Mouse (Mus musculus): ENCODE measurements around the gene Hist1h2be. TPM values are rescaled to one million over a fixed set of nuclear protein-coding genes. Genes with fewer than 3 reads are reported as not detected.
"Not testable (repeated sequence)": the region's sequence is repeated elsewhere in the genome, so short reads cannot be mapped to it uniquely, and the experiment has no call there.

The Hist1h2be gene
- polyA plus RNA-seq, 1 experiment from 2014 or later = 2.5 TPM

DNA sequence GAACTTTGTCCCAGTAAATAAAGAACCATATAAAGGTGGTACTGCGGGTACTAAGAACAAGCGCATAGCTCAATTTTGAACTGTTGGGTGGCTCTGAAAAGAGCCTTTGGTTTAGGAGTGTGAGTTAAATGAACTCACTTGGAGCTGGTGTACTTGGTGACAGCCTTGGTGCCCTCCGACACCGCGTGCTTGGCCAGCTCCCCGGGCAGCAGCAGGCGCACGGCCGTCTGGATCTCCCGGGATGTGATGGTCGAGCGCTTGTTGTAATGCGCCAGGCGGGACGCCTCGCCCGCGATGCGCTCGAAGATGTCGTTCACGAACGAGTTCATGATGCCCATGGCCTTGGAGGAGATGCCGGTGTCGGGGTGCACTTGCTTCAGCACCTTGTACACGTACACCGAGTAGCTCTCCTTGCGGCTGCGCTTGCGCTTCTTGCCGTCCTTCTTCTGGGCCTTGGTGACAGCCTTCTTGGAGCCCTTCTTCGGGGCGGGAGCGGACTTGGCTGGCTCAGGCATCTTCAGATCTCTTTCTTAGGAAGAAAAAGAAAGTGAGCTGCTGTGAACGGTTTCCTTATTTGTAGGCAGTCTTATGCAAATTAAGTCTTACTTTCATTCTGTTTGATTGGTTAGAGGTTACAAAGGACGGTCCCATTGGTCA lies 35.4 kb downstream of the Hist1h2be start:
- under 1% methylated on average over 29 of the region's 36 CpGs for WGBS
- peak; percentile 77 for DNase-seq (ENCODE audit: low spot score)
- not testable (repeated sequence) for H3K27me3 ChIP-seq (ENCODE audit: insufficient read depth, poor library complexity, severe bottlenecking); H3K36me3 ChIP-seq; H3K9me3 ChIP-seq
- Histone ChIP-seq H3K27ac (peak overlapping the region; percentile 95), H3K4me3 (peak overlapping the region; percentile 57), H3K4me1 (replicated peaks) (peaks cover 48% of the 10 kb centered on the region)

DNA sequence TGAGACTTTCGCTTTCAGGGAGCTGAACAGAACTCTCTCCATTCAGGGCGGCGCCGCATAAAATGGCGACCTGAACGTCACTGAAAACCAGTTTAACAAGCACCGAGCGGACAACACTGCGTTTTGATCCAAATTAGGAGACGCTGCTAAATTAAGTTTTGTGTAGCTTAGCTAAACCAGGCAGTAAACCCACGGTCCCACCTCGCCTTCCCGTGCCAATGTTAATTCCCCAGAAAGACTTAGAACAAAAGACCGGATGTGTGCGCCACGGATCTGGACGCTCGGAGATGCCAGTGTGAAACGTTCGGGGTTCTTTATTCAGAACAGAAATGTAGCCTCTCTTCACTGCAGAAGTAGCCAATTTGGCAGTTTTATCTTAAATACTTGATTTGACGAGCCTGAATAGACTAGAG lies 35.9 kb downstream of the Hist1h2be start:
- H3K9me3 ChIP-seq = no peaks in the 10 kb centered on the region

DNA sequence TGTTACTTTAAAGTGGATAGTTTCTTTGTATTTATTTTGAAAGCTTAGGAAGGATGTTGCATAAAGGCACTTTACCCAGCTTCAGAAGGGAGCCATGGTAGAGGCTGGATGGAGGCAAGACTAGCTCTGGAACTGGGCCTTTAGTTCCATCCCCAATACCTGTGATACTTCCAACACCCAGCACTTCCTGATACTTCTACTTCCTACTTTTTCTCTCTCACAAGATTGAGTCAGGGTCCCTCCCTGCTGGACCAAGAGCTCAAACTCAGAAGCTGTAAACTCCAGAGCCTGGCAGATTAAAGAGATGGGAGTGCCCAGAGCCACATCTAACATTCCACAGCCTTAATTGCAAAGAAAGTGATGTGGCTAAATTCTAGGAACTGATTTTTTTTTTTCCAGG lies 36.6 kb downstream of the Hist1h2be start:
- H3K36me3 ChIP-seq = no peaks in the 10 kb centered on the region
- H3K27me3 ChIP-seq (ENCODE audit: insufficient read depth, poor library complexity, severe bottlenecking) = no peaks in the 10 kb centered on the region
- peaks cover 48% of the 10 kb centered on the region for H3K4me1 ChIP-seq (replicated peaks)
- no peak for DNase-seq (ENCODE audit: low spot score)
- peak overlapping the region; percentile 57 for H3K4me3 ChIP-seq
- H3K9me3 ChIP-seq = no peaks in the 10 kb centered on the region
- peak overlapping the region; percentile 95 for H3K27ac ChIP-seq

More for the DNA sequence above, 35.9 kb downstream of the Hist1h2be start:
- H3K36me3 ChIP-seq = no peaks in the 10 kb centered on the region
- peak overlapping the region; percentile 95 for H3K27ac ChIP-seq
- H3K4me1 ChIP-seq (replicated peaks) = peaks cover 48% of the 10 kb centered on the region
- peak; percentile 79 for DNase-seq (ENCODE audit: low spot score)
- under 1% methylated on average over 21 of the region's 21 CpGs for WGBS
- no peaks in the 10 kb centered on the region for H3K27me3 ChIP-seq (ENCODE audit: insufficient read depth, poor library complexity, severe bottlenecking)
- H3K4me3 ChIP-seq = peak overlapping the region; percentile 57

DNA sequence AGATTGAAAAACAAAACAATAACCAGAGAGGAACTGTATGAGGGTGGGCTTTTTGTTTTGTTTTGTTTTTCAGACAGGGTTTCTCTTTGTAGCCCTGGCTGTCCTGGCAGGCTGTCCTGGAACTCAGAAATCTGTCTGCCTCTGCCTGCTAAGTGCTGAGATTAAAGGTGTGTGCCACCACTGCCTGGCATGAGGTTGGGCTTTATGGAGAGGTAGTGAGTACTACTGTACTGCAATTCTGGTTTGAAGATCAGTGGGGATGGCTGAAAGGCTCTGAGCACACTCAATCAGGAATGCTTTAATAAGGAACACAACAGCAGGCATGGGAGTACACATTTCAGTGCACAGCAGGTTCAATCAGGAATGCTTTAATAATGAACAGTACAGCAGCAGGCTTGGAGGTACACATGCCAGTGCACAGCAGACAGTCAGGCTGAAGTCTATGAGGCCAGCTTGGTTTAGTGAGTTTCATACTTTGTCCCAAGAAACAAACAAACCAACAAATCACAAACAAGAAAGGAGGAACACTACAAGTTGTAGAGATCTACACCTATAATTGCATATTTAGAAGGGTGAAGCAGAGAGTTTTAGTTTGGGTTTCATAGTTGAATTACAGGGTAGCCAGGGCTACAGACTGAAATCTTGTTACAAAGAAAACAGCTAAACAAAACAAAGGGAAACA lies 37.4 kb downstream of the Hist1h2be start:
- DNase-seq (ENCODE audit: low spot score) = no peak
- H3K4me3 ChIP-seq = peak overlapping the region; percentile 60
- H3K9me3 ChIP-seq = no peaks in the 10 kb centered on the region
- no peaks in the 10 kb centered on the region for H3K36me3 ChIP-seq
- H3K27ac ChIP-seq = peak overlapping the region; percentile 95
- peaks cover 48% of the 10 kb centered on the region for H3K4me1 ChIP-seq (replicated peaks)
- H3K27me3 ChIP-seq (ENCODE audit: insufficient read depth, poor library complexity, severe bottlenecking) = no peaks in the 10 kb centered on the region

DNA sequence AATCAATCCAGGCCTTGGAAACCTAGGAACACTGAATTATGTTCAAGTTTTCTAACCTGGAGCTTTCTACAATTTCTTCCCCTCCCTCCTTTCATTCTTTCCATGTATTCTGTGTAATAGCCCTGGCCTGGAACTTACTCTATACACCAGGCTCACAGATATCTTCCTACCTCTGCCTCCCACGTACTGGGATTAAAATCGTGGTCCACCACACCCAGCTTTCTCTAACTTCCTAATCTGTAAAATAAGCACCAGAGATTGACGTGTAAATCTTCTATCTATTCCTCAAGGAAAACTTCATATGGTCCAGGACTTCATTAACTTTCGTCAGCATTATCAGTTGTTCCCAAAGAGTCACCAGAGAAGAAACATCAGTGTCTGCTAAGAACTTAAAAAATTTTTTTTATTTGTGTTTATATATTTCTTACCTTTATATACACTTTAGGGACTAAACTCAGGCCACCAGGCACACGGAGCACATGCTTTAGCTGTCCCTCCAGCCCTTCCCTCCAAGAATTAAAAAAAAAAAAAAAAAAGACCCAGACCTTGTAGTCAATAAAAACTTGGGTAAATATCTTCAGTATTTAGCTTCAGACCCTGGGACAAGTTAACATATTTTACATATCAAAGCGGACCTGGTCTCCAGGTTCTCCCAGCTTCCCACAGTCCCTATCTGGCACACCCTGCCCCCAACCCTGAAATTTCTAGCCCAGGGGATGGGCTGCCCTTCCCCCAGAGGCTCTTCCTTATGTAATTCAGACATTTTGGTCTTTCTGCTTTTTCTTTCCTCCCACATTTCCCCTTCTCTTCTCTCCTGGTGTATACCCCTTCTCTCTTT lies 38.5 kb downstream of the Hist1h2be start:
- peaks cover 48% of the 10 kb centered on the region for H3K4me1 ChIP-seq (replicated peaks)
- 3% methylated on average over 6 of the region's 6 CpGs for WGBS
- H3K4me3 ChIP-seq = peak overlapping the region; percentile 60
- no peaks in the 10 kb centered on the region for H3K9me3 ChIP-seq
- H3K36me3 ChIP-seq = no peaks in the 10 kb centered on the region
- peak; percentile 45 for DNase-seq (ENCODE audit: low spot score)
- no peaks in the 10 kb centered on the region for H3K27me3 ChIP-seq (ENCODE audit: insufficient read depth, poor library complexity, severe bottlenecking)
- H3K27ac ChIP-seq = peak overlapping the region; percentile 95

DNA sequence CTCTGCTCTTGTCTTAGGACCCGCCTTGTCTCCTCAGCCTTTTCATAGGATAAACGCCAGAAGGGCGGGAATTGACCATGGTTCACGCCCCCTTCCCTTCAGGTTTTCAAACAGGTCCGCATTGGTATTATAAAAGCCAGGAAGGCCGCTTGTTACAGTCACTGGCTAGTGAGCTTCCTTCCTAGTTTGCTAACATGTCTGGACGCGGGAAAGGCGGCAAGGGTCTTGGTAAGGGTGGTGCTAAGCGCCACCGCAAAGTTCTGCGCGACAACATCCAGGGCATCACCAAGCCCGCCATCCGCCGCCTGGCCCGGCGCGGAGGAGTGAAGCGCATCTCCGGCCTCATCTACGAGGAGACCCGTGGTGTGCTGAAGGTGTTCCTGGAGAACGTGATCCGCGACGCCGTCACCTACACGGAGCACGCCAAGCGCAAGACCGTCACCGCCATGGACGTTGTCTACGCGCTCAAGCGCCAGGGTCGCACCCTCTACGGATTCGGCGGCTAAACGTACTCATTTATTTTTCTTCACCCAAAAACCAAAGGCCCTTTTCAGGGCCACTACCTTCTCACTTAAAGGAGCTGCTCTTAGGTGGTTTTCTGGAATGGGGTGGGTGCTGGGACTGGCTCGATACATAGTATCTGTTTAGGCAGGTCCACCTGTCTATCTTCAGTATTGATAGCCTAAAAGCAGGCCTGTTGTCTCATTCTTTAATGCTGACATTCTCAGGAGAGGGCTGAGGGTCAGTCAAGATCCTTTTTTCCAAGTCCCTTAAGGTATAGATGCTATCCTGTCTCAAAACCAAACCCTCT lies 39.3 kb downstream of the Hist1h2be start, which contains the start of gene Hist1h4d:
Gene Hist1h4d, plus strand, starts transcription at position 191 of the 811 bp plus-strand sequence.
- peak; percentile 96 for DNase-seq (ENCODE audit: low spot score)
- under 1% methylated on average over 43 of the region's 43 CpGs for WGBS
- Histone ChIP-seq H3K4me1 (replicated peaks) (peaks cover 51% of the 10 kb centered on the region), H3K36me3 (no peaks in the 10 kb centered on the region), H3K27me3 (ENCODE audit: insufficient read depth, poor library complexity, severe bottlenecking) (no peaks in the 10 kb centered on the region), H3K4me3 (peak within 1 kb of the TSS; percentile 60), H3K9me3 (no peaks in the 10 kb centered on the region), H3K27ac (peak within 1 kb of the TSS; percentile 95)

DNA sequence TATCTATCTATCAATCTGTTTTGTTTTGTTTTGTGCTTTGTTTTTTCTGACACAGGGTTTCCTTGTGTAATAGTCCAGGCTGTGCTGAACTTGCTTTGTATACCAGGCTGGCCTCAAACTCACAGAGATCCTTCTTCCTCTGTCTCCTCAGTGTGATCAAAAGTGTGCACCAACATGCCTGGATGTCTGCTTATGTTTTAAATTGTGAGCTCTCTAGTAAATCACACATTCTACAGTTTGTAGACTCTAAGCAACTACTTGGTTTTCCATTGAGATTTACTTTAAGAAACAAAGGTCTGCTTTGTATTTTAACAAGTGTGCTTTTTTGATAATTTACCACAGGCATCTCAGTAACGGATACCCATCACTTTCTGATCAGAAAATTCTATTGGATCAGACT lies 43.1 kb downstream of the Hist1h2be start:
- Histone ChIP-seq H3K9me3 (no peaks in the 10 kb centered on the region), H3K36me3 (no peaks in the 10 kb centered on the region), H3K4me1 (replicated peaks) (peaks cover 43% of the 10 kb centered on the region), H3K27ac (peak overlapping the region; percentile 93), H3K27me3 (ENCODE audit: insufficient read depth, poor library complexity, severe bottlenecking) (no peaks in the 10 kb centered on the region), H3K4me3 (no peak overlapping the region)
- 88% methylated on average over 1 of the region's 1 CpGs for WGBS
- DNase-seq (ENCODE audit: low spot score) = no peak

DNA sequence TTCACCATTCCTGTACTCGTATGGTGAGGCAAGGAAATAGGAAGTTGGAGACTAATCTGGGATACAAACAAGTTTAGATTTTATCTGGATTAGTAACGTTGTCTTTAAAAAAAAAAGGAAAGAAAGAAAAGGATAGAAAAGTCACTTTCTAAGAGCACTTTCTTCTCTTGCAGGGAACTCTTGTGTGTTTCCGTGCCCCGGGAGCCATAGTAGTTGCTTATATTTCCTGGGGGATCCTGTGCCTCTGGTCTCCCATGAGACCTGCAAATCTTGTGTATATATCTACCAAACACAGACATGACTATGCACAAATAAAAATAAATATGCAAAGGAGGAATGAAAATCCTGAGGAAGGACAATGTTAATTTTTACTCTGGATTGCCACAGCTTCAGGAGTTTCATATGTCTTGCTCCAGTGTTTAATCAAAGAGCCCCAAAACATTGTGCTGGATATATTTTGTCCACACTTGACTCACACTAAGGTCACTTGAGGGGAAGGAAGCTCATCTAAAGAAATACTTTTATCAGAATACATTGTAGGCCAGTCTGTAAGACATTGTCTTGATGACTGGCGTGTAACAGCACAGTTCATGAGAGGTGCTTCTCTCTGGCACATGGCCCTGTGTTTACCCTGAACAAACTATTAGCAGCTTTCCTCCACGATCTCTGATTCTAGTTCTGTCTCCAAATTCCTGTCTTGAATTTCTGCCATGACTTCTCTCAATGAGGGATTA lies 43.9 kb downstream of the Hist1h2be start:
- Histone ChIP-seq H3K27me3 (ENCODE audit: insufficient read depth, poor library complexity, severe bottlenecking) (no peaks in the 10 kb centered on the region), H3K27ac (peak overlapping the region; percentile 93), H3K4me3 (peak overlapping the region; percentile 62), H3K9me3 (no peaks in the 10 kb centered on the region), H3K36me3 (no peaks in the 10 kb centered on the region), H3K4me1 (replicated peaks) (peaks cover 42% of the 10 kb centered on the region)
- DNase-seq (ENCODE audit: low spot score) = no peak
- 51% methylated on average over 6 of the region's 6 CpGs for WGBS

DNA sequence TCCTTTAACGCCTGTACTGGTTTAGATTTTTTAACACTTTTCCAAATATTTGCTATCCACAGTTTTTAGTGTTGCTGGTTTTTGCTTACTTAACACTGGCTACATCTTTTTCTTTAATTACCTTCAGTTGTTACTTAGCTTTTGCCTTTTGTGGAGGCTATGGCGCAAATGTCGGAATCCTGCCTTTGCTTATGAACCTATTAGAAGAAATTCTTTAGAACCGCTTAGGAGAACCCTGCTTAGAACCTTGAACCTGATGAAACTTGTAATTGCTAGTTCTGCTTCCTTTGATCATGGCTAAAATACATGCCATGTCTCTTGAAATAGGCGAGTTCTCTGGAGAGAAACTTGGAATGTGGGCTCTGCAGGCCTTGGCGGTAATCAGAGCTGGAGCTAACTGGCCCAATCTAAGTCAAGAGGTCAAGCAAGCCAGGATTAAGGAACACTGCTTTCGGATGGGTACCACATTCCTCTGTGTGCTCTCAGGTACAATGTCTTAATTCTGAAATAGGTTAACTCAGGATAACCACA lies 44.5 kb downstream of the Hist1h2be start:
- 3% methylated on average over 7 of the region's 7 CpGs for WGBS
- Histone ChIP-seq H3K4me3 (peak overlapping the region; percentile 62), H3K27me3 (ENCODE audit: insufficient read depth, poor library complexity, severe bottlenecking) (no peaks in the 10 kb centered on the region), H3K27ac (peak overlapping the region; percentile 93), H3K36me3 (no peaks in the 10 kb centered on the region), H3K9me3 (no peaks in the 10 kb centered on the region), H3K4me1 (replicated peaks) (peaks cover 38% of the 10 kb centered on the region)
- peak; percentile 44 for DNase-seq (ENCODE audit: low spot score)

DNA sequence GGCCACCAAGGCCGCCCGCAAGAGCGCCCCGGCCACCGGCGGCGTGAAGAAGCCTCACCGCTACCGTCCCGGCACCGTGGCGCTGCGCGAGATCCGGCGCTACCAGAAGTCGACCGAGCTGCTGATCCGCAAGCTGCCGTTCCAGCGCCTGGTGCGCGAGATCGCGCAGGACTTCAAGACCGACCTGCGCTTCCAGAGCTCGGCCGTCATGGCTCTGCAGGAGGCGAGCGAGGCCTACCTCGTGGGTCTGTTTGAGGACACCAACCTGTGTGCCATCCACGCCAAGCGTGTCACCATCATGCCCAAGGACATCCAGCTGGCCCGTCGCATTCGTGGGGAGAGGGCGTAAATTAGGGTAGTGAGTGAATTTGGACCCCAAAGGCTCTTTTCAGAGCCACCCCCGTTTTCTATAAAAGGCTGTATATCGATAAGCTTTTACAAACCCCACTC lies 45.0 kb downstream of the Hist1h2be start:
- under 1% methylated on average over 17 of the region's 40 CpGs for WGBS
- not testable (repeated sequence) for H3K9me3 ChIP-seq; H3K36me3 ChIP-seq; DNase-seq (ENCODE audit: low spot score); H3K27me3 ChIP-seq (ENCODE audit: insufficient read depth, poor library complexity, severe bottlenecking)
- Histone ChIP-seq H3K27ac (peak overlapping the region; percentile 93), H3K4me3 (peak overlapping the region; percentile 62), H3K4me1 (replicated peaks) (peaks cover 36% of the 10 kb centered on the region)

DNA sequence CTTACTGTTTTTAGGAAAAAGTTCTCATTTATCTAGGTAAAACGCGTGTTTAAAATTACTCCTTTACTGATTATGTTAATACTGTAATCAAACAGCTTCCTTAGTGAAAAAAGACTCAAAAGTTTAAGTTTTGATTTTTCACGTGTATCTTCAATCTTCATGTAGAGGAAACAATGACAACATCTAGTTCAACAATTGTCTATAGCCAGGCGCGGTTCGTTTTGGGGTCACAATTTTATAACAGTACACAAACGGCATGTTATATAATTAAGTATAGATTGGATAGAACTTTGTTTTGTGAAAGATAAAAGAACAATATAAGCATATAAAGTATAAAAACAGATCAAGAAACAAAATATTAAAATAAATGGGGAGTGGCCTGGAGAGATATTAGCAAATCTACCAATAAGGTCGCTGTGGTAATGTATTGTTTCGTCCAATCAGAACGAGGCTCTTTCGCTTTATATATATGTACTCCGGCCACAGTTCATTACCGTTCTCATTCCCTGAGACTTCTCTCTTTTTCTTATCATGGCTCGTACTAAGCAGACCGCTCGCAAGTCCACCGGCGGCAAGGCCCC lies 45.6 kb downstream of the Hist1h2be start, which contains the start of gene Hist1h3d:
Gene Hist1h3d, plus strand, starts transcription at position 493 of the 581 bp plus-strand sequence.
- Histone ChIP-seq H3K27ac (peak within 1 kb of the TSS; percentile 93), H3K36me3 (no peaks in the 10 kb centered on the region), H3K4me3 (peak within 1 kb of the TSS; percentile 62), H3K4me1 (replicated peaks) (peaks cover 33% of the 10 kb centered on the region), H3K9me3 (no peaks in the 10 kb centered on the region), H3K27me3 (ENCODE audit: insufficient read depth, poor library complexity, severe bottlenecking) (no peaks in the 10 kb centered on the region)
- peak; percentile 62 for DNase-seq (ENCODE audit: low spot score)
- under 1% methylated on average over 18 of the region's 18 CpGs for WGBS
